Mouse (Mus musculus) embryonic facial prominence, embryonic 13.5 days (tissue): ENCODE measurements at regions not wholly inside any gene's neighbourhood (a gene's known extent, or its start where the extent isn't known, plus 50 kb on each side); places are given as distances from the start of the nearest gene placed in this dataset. TPM values are rescaled to one million over a fixed set of nuclear protein-coding genes. Genes with fewer than 3 reads are reported as not detected.

ENCODE experiments used
- ATAC-seq: fragments of 200-750 bp; cut with Nextera tagmentation; 2 replicates; pipeline ENCODE4 v1.8.0; 2017; ENCODE audit warnings: low read depth; ENCODE audit not compliant: insufficient number of reproducible peaks, insufficient read depth, low FRiP score, low TSS enrichment
- H3K27ac ChIP-seq: fragments of 300-500 bp; sonication (generic); 2 replicates; pipeline ENCODE4 v1.5.1; 2015; ENCODE audit warnings: moderate library complexity, mild to moderate bottlenecking, inconsistent platforms
- H3K27me3 ChIP-seq: fragments of 300-500 bp; sonication (generic); 2 replicates; pipeline ENCODE4 v1.6.1; 2015; ENCODE audit warnings: mild to moderate bottlenecking, inconsistent platforms
- H3K36me3 ChIP-seq: fragments of 300-500 bp; sonication (generic); 2 replicates; pipeline ENCODE4 v1.6.1; 2015; ENCODE audit warnings: mild to moderate bottlenecking, inconsistent platforms
- H3K4me1 ChIP-seq: fragments of 300-500 bp; sonication (generic); 2 replicates; pipeline ENCODE4 v1.6.1; 2015; ENCODE audit warnings: inconsistent platforms
- H3K4me2 ChIP-seq: fragments of 300-500 bp; sonication (generic); 2 replicates; pipeline ENCODE4 v1.6.1; 2015; ENCODE audit warnings: moderate library complexity, mild to moderate bottlenecking, inconsistent platforms
- H3K4me3 ChIP-seq: fragments of 300-500 bp; sonication (generic); 2 replicates; pipeline ENCODE4 v1.5.1; 2015; ENCODE audit warnings: mild to moderate bottlenecking, inconsistent platforms
- H3K9ac ChIP-seq: fragments of 300-500 bp; sonication (generic); 2 replicates; pipeline ENCODE4 v1.6.1; 2015; ENCODE audit warnings: mild to moderate bottlenecking, inconsistent platforms
- H3K9me3 ChIP-seq: fragments of 300-500 bp; sonication (generic); 2 replicates; pipeline ENCODE4 v1.6.1; 2016; ENCODE audit warnings: inconsistent platforms
- WGBS: fragments of 180-500 bp; shearing (Covaris S2); methylation state at CpG from one replicate; pipeline ENCODE4 v1.1.7; 2015; ENCODE audit warnings: mixed read lengths; 5-methylcytosine and 5-hydroxymethylcytosine counted together
- microRNA-seq: library from miRNA; unstranded; fragments of <30 nt; microRNA quantifications from one replicate; pipeline ENCODE4, GENCODE M21; 2016

DNA sequence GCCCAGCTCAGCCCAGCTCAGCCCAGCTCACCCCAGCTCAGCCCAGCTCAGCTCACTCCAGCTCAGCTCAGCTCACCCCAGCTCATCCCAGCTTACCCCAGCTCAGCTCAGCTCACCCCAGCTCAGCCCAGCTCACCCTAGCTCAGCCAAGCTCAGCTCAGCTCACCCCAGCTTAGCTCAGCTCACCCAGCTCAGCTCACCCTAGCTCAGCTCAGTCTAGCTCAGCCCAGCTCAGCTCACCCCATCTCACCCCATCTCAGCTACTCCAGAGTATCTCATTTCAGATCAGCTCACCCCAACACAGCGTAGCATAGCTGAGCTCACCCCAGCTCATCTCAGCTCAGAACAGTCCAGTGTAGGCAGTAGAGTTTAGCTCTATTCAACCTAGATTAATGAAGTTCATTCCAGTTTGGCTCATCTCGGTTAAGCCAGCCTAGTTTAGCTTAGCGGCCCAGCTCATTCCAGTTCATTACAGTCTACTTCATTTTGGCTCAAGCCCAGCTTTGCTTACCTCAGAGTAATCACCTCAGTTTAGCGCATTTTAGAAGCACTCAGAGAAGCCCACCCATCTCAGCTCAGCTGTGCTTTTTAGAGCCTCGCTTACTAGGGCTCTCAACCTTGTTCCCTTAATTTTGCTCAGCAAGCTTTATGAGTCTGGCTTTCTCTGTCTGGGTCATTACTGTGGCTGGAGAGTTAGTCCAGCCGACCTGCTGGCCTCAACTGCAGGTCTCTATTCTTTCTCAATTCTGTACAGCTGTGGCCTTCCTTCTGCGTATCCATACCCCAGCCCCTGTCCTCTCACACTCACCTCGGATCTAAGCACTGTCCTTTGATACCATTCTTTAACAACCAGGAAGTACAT, 63.9 kb upstream of the Adam6b start:
- Histone ChIP-seq H3K36me3 (no peaks in the 10 kb centered on the region), H3K4me1 (no peaks in the 10 kb centered on the region), H3K4me3 (no peak overlapping the region), H3K27ac (no peak overlapping the region), H3K27me3 (no peaks in the 10 kb centered on the region), H3K9ac (no peak overlapping the region), H3K4me2 (no peak overlapping the region), H3K9me3 (peaks cover 6% of the 10 kb centered on the region; the same call in 1 of the 2 replicates)
- WGBS: 81% methylated on average over 8 of the region's 8 CpGs
- ATAC-seq: 0 out of 2 replicates have a peak, but pooled peaks have one; percentile 56

DNA sequence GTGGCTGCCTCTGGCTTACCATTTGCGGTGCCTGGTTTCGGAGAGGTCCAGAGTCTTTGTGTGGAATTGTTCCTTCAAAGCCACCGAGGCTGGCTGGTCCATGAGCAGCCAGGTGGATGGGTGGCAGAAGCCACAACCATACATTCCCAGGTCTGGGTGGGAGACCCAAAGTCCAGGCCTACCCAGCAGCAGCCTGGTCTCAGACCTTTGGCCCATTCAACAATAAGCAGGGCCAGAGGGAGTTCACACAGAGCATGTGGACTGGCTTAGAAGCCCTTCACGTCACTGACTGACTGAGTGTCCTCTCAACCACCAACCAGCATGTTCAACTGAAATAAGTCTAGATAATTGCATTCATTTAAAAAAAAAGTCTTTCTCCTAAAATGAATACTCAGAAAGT, 62.7 kb upstream of the Adam6b start:
- Histone ChIP-seq H3K9me3 (peaks cover 7% of the 10 kb centered on the region; the same call in 1 of the 2 replicates), H3K27ac (no peak overlapping the region), H3K4me3 (no peak overlapping the region), H3K4me2 (no peak overlapping the region), H3K36me3 (no peaks in the 10 kb centered on the region), H3K27me3 (no peaks in the 10 kb centered on the region), H3K9ac (no peak overlapping the region), H3K4me1 (no peaks in the 10 kb centered on the region)
- no peak for ATAC-seq
- 81% methylated on average over 4 of the region's 4 CpGs for WGBS

DNA sequence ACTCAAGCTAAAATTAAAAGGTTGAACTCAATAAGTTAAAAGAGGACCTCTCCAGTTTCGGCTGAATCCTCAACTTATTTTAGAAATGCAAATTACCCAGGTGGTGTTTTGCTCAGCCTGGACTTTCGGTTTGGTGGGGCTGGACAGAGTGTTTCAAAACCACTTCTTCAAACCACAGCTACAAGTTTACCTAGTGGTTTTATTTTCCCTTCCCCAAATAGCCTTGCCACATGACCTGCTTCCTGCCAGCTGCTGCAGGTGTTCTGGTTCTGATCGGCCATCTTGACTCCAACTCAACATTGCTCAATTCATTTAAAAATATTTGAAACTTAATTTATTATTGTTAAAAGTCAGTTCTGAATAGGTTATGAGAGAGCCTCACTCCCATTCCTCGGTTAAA, 62.0 kb upstream of the Adam6b start:
- Histone ChIP-seq H3K4me3 (no peak overlapping the region), H3K27ac (no peak overlapping the region), H3K4me2 (no peak overlapping the region), H3K36me3 (no peaks in the 10 kb centered on the region), H3K4me1 (no peaks in the 10 kb centered on the region), H3K9me3 (peaks cover 7% of the 10 kb centered on the region), H3K27me3 (no peaks in the 10 kb centered on the region), H3K9ac (no peak overlapping the region)
- WGBS: 75% methylated on average over 4 of the region's 4 CpGs
- ATAC-seq: no peak

DNA sequence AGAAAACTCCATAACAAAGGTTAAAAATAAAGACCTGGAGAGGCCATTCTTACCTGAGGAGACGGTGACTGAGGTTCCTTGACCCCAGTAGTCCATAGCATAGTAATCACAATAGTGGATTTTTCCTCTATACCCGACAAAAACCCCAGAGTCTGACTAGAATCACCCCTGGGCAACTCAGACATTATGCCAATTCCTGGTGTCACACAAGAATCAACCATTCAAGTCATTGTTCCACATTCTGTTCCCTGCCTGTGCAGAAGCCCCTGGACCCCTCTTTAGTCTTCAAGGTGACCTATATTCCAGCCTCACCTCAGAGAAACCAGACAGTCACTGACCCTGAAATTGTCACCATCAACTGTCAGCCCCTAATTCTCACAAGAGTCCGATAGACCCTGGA, 60.9 kb upstream of the Adam6b start:
- Histone ChIP-seq H3K27ac (no peak overlapping the region), H3K27me3 (no peaks in the 10 kb centered on the region), H3K4me3 (no peak overlapping the region), H3K9me3 (peaks cover 7% of the 10 kb centered on the region), H3K4me2 (no peak overlapping the region), H3K4me1 (no peaks in the 10 kb centered on the region), H3K9ac (no peak overlapping the region), H3K36me3 (no peaks in the 10 kb centered on the region)
- 71% methylated on average over 3 of the region's 3 CpGs for WGBS
- ATAC-seq: no peak

DNA sequence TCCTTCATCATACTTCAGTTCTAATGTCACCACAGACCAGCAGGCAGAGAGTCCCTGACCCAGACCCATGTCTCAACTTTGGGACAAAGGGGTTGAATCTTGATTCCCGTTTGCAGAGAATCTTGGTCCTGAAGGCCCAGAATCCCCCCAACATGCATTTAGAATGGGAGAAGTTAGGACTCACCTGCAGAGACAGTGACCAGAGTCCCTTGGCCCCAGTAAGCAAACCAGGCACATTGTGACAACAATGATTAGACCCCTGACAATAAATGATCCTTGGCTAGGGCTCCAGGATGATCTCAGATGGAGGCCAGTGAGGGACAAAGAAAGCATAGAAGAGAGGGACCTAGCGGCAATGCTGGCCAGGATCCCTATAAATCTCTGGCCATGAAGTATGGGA, 60.4 kb upstream of the Adam6b start:
- ATAC-seq: no peak
- no peak overlapping the region for H3K9ac ChIP-seq
- H3K27me3 ChIP-seq: no peaks in the 10 kb centered on the region
- H3K4me3 ChIP-seq: no peak overlapping the region
- peaks cover 7% of the 10 kb centered on the region for H3K9me3 ChIP-seq
- no peak overlapping the region for H3K4me2 ChIP-seq
- no peaks in the 10 kb centered on the region for H3K36me3 ChIP-seq
- no peak overlapping the region for H3K27ac ChIP-seq
- no peaks in the 10 kb centered on the region for H3K4me1 ChIP-seq
- WGBS: 76% methylated on average over 2 of the region's 2 CpGs

DNA sequence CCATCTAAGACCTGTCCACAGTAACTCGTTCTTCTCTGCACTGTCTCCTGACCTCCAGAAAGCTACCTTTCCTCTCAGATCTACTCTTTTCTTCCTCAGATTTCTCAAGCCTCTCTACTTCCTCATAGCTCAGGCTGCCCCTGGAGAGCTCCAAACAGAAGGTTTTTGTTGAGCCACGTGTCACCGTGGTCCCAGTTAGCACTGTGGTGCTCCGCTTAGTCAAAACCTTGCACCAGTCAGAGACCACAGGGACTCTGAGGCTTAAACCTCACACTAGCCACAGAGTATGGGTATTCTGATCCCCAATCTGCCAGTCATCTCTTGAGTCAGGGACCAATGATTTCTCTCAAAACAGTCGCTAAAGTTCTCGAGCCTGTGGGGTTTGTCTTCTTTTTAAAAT, 59.0 kb upstream of the Adam6b start:
- WGBS: 78% methylated on average over 6 of the region's 6 CpGs
- no peaks in the 10 kb centered on the region for H3K27me3 ChIP-seq
- H3K9ac ChIP-seq: no peak overlapping the region
- H3K27ac ChIP-seq: no peak overlapping the region
- no peaks in the 10 kb centered on the region for H3K4me1 ChIP-seq
- no peak overlapping the region for H3K4me2 ChIP-seq
- H3K36me3 ChIP-seq: no peaks in the 10 kb centered on the region
- peaks cover 7% of the 10 kb centered on the region for H3K9me3 ChIP-seq
- ATAC-seq: no peak
- no peak overlapping the region for H3K4me3 ChIP-seq

Small RNA genes lying in the stretch of these regions (microRNA-seq; reads per million reads assigned to microRNA genes)
- not detected for gene Gm22175
- gene Gm24022: not detected
- not detected for gene Gm25747
